Mouse (Mus musculus): ENCODE results near the gene Plcl2.

- TF ChIP-seq EP300 (IDR thresholded peaks at IDR 0.05; ENCODE audit: insufficient read depth, low read depth, low read length) (no peak), POLR2A (IDR thresholded peaks at IDR 0.05; ENCODE audit: insufficient read depth, low read length) (no peak)
Measured at GRCm38 (mm10) chr17:50731876-50732275, 222.7 kb downstream of the Plcl2 start.
